Mouse (Mus musculus) forebrain, embryonic 10.5 days (tissue): ENCODE data around the gene Rcbtb2. TPM values are rescaled to one million over a fixed set of nuclear protein-coding genes. Genes with fewer than 3 reads are reported as not detected.
"Not testable (repeated sequence)": the region's sequence is repeated elsewhere in the genome, so short reads cannot be mapped to it uniquely, and the experiment has no call there.

ENCODE experiments used
- DNase-seq: peaks from one replicate; pipeline ENCODE4 v3.0.0-alpha.2; 2017; ENCODE audit warnings: low spot score; ENCODE audit errors: extremely low spot score
- H3K27ac ChIP-seq: fragments of 300-500 bp; sonication (generic); 2 replicates; pipeline ENCODE4 v1.5.1; 2016; ENCODE audit warnings: mild to moderate bottlenecking
- H3K27me3 ChIP-seq: fragments of 300-500 bp; sonication (generic); 2 replicates; pipeline ENCODE4 v1.6.1; 2016; ENCODE audit warnings: mild to moderate bottlenecking; ENCODE audit not compliant: poor library complexity, severe bottlenecking
- H3K36me3 ChIP-seq: fragments of 300-500 bp; sonication (generic); replicated peaks from 2 replicates; pipeline ENCODE4 v1.6.1; 2016; ENCODE audit warnings: mild to moderate bottlenecking, moderate library complexity
- H3K4me1 ChIP-seq: fragments of 300-500 bp; sonication (generic); 2 replicates; pipeline ENCODE4 v1.6.1; 2016
- H3K4me3 ChIP-seq: fragments of 300-500 bp; sonication (generic); 2 replicates; pipeline ENCODE4 v1.5.1; 2016; ENCODE audit warnings: mild to moderate bottlenecking, moderate library complexity
- H3K9me3 ChIP-seq: fragments of 300-500 bp; sonication (generic); 2 replicates; pipeline ENCODE4 v1.6.1; 2016; ENCODE audit warnings: mild to moderate bottlenecking, moderate library complexity
- WGBS: fragments of 180-500 bp; shearing (Covaris S2); methylation state at CpG from one replicate; pipeline ENCODE4 v1.1.7; 2016; 5-methylcytosine and 5-hydroxymethylcytosine counted together
- polyA plus RNA-seq: library from polyadenylated mRNA; unstranded; fragments of >200 nt; fragmentation: Nextera tagmentation; extraction: Ambion mirVana; gene quantifications from 2 replicates; pipeline ENCODE4 v1.2.1, GENCODE M21; 2016

The Rcbtb2 gene
- polyA plus RNA-seq, result 165 and 168 TPM in 2 replicates

DNA sequence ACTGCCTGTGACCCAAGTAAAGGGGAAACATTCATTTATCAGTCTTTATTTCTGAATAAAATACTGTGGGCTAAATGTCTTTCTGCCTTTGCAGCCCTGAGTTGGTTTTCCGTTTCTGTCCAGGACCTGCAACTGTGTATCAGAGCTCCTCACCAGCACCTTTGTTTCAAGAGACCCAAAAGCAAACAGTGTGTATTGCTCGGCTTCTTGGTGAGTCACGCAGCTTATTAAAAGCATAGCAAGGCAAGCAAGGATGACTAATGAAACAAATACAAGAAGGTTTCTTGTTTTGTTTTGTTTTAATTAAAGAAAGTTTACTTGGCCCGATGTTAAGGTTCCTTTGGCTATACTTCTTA, at the start of gene Rcbtb2:
Gene Rcbtb2, plus strand, starts transcription at position 115 of the 356 bp plus-strand sequence.
- DNase-seq, result peak; percentile 10
- WGBS, result 73% methylated on average over 4 of the region's 4 CpGs
- no peak within 1 kb of the TSS for H3K27ac ChIP-seq

GRCm38 (mm10) chr14:73083563-73083962, 39.3 kb upstream of the Rcbtb2 start:
- H3K27me3 ChIP-seq, result no peaks in the 10 kb centered on the region
- no peak overlapping the region for H3K4me3 ChIP-seq
- no peak overlapping the region for H3K27ac ChIP-seq
- H3K4me1 ChIP-seq, result no peaks in the 10 kb centered on the region
- WGBS, result 89% methylated on average over 2 of the region's 2 CpGs
- H3K9me3 ChIP-seq, result no peaks in the 10 kb centered on the region
- no peaks in the 10 kb centered on the region for H3K36me3 ChIP-seq
- DNase-seq, result no peak

More for the DNA sequence above, at the start of gene Rcbtb2:
- no peaks in the 10 kb centered on the region for H3K9me3 ChIP-seq
- no peaks in the 10 kb centered on the region for H3K36me3 ChIP-seq
- no peak within 1 kb of the TSS for H3K4me3 ChIP-seq
- H3K4me1 ChIP-seq, result peaks cover 32% of the 10 kb centered on the region
- no peaks in the 10 kb centered on the region for H3K27me3 ChIP-seq

DNA sequence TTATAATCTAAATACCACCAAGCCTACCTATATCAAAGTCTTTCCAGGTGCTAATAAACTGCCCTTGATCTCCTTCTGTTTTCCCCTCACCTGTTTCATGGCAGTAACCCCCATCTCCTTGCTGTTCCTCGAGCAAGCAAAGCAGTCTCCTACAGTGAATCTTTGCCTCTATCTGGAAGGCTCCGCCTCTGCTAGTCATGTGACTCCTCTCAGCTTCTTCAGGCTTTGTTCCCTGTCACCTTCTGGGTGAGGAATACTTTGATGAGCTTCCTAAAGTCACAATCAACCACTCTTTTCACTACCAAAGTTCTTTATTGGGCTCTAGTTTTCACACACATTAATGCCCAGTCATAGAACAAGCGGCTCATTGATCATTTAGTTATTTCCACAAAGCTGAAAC, 36.4 kb upstream of the Rcbtb2 start:
- 65% methylated on average over 3 of the region's 3 CpGs for WGBS
- no peak for DNase-seq
- no peak overlapping the region for H3K4me3 ChIP-seq
- H3K27me3 ChIP-seq, result no peaks in the 10 kb centered on the region
- H3K36me3 ChIP-seq, result no peaks in the 10 kb centered on the region
- no peaks in the 10 kb centered on the region for H3K9me3 ChIP-seq
- H3K4me1 ChIP-seq, result no peaks in the 10 kb centered on the region
- no peak overlapping the region for H3K27ac ChIP-seq

GRCm38 (mm10) chr14:73087247-73087646, 35.6 kb upstream of the Rcbtb2 start:
- no peaks in the 10 kb centered on the region for H3K36me3 ChIP-seq
- no peak for DNase-seq
- no peaks in the 10 kb centered on the region for H3K4me1 ChIP-seq
- no peaks in the 10 kb centered on the region for H3K27me3 ChIP-seq
- H3K27ac ChIP-seq, result no peak overlapping the region
- WGBS, result 81% methylated on average over 5 of the region's 5 CpGs
- no peak overlapping the region for H3K4me3 ChIP-seq
- H3K9me3 ChIP-seq, result no peaks in the 10 kb centered on the region

GRCm38 (mm10) chr14:73087746-73088145, 35.1 kb upstream of the Rcbtb2 start:
- WGBS, result 90% methylated on average over 5 of the region's 5 CpGs

DNA sequence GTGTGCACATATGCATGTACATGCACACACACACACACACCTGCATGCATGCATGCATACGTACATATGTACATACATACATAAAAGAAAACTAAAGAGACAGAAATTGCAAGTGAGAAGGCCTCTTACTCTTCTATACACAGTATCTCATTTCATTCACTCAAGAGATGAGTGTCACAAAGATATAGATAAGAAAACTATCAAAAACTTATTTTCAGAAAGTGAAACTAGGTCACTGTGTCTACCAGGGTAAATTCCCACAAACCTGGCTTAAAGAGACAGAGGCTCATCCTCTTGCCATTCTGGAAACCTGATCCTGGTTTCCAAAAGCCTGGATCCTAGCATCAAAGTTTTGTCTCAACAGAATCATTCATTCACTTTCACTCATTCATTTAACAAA, 34.6 kb upstream of the Rcbtb2 start:
- DNase-seq, result no peak
- Histone ChIP-seq H3K4me3 (no peak overlapping the region), H3K9me3 (no peaks in the 10 kb centered on the region), H3K27ac (no peak overlapping the region), H3K27me3 (no peaks in the 10 kb centered on the region), H3K4me1 (no peaks in the 10 kb centered on the region), H3K36me3 (no peaks in the 10 kb centered on the region)
- WGBS, result 95% methylated on average over 1 of the region's 1 CpGs

More at GRCm38 (mm10) chr14:73087746-73088145, 35.1 kb upstream of the Rcbtb2 start:
- H3K27me3 ChIP-seq, result no peaks in the 10 kb centered on the region
- H3K36me3 ChIP-seq, result no peaks in the 10 kb centered on the region
- no peak overlapping the region for H3K4me3 ChIP-seq
- no peak overlapping the region for H3K27ac ChIP-seq
- no peaks in the 10 kb centered on the region for H3K9me3 ChIP-seq
- no peaks in the 10 kb centered on the region for H3K4me1 ChIP-seq
- DNase-seq, result no peak

GRCm38 (mm10) chr14:73092871-73093270, 30.0 kb upstream of the Rcbtb2 start:
- no peak overlapping the region for H3K27ac ChIP-seq
- DNase-seq, result no peak
- no peak overlapping the region for H3K4me3 ChIP-seq
- no peaks in the 10 kb centered on the region for H3K9me3 ChIP-seq
- WGBS, result 89% methylated on average over 3 of the region's 3 CpGs
- no peaks in the 10 kb centered on the region for H3K4me1 ChIP-seq
- no peaks in the 10 kb centered on the region for H3K36me3 ChIP-seq
- H3K27me3 ChIP-seq, result peaks cover 2% of the 10 kb centered on the region; the same call in 1 of the 2 replicates

DNA sequence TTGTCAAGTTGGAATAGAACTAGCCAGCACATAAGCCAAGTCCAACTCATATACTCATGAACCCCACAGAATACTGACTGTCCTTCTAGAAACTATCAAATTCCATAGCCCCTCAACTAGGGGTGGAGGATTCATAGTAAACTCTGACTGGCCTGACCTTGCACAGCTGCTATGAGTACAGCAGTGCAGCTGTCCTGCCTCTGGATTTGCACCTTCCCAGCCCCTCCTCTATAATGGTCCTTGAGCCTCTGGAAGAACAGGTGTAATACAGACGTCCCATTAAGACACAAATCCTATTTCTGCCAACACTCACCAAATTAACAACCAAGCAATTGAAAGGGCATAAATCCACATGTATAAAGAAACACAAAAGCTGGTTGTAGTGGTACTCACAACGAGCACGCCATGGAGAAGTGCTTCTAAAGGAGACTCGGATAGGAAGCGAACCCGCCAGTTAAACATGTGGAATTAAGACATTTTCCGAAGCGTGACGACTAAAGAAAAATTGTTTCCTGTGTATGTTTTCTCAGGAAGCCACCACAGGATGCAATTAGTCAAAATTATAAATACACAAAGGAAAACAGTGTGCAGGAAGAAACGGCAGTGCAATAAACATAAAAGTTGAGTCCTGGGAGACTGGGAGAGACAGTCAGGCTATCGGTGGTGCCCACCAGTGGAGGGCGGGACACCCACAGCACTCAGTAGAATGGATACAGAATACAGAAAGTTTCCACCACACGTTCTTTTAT, 27.9 kb upstream of the Rcbtb2 start:
- Histone ChIP-seq H3K27ac (no peak overlapping the region), H3K9me3 (no peaks in the 10 kb centered on the region), H3K4me3 (no peak overlapping the region), H3K27me3 (peaks cover 6% of the 10 kb centered on the region; the same call in 1 of the 2 replicates), H3K4me1 (no peaks in the 10 kb centered on the region), H3K36me3 (no peaks in the 10 kb centered on the region)
- no peak for DNase-seq
- WGBS, result 82% methylated on average over 13 of the region's 13 CpGs

- Histone ChIP-seq H3K27ac (no peak overlapping the region), H3K36me3 (no peaks in the 10 kb centered on the region), H3K4me1 (no peaks in the 10 kb centered on the region), H3K27me3 (peaks cover 6% of the 10 kb centered on the region; the same call in 1 of the 2 replicates), H3K9me3 (no peaks in the 10 kb centered on the region), H3K4me3 (no peak overlapping the region)
- peak; percentile 53 for DNase-seq
- 48% methylated on average over 10 of the region's 10 CpGs for WGBS
These were observed 24.0 kb upstream of the Rcbtb2 start for GRCm38 (mm10) chr14:73098677-73099387.

GRCm38 (mm10) chr14:73102270-73102865, 20.5 kb upstream of the Rcbtb2 start:
- Histone ChIP-seq H3K36me3 (no peaks in the 10 kb centered on the region), H3K9me3 (no peaks in the 10 kb centered on the region), H3K4me3 (no peak overlapping the region), H3K27ac (no peak overlapping the region), H3K27me3 (peaks cover 6% of the 10 kb centered on the region; the same call in 1 of the 2 replicates), H3K4me1 (peaks cover 17% of the 10 kb centered on the region)
- DNase-seq, result no peak
- WGBS, result 68% methylated on average over 12 of the region's 12 CpGs

DNA sequence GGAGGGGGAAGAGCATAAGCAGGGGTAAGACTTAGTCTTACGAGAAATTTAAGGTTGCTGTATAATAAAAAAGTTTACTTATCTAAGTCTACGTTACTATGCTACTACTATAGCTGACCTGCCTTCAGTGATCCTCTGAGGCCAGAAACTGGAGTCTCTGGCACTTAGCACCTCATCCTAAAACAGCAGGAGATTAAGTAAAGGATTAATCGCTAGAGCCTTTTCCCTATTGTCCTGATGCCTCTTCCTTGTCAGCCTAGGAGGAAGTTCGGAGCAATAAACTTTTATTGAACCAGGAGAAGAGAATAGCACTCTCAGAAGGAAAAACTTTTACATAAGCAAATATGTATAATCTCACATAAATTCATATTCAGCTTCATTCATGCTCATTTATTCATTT, 19.9 kb upstream of the Rcbtb2 start:
- H3K27ac ChIP-seq, H3K4me3 ChIP-seq, DNase-seq, H3K9me3 ChIP-seq, H3K36me3 ChIP-seq, H3K27me3 ChIP-seq: not testable (repeated sequence)
- peaks cover 20% of the 10 kb centered on the region for H3K4me1 ChIP-seq
- 28% methylated on average over 4 of the region's 4 CpGs for WGBS

DNA sequence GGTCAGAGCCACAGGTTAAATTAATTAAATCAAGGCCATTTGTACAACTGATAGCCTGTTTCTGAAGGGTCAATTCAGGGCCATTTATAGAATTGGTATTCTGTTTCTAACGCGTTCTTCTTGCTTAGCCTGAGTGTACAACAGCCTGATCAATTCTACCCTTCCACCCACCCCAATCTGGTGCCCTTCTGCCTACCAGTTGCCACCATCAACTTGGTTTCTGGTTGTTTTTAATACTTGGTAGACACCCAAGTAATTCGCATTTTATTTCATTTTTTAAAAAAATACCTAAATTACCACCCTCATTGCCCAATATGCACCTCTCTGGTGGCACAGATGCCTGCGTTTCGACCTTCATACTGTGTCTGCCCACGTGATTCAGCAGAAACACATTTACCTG, 17.9 kb upstream of the Rcbtb2 start:
- no peak for DNase-seq
- WGBS, result 88% methylated on average over 6 of the region's 6 CpGs

More for the DNA sequence above, 17.9 kb upstream of the Rcbtb2 start:
- H3K27ac ChIP-seq, result no peak overlapping the region
- no peak overlapping the region for H3K4me3 ChIP-seq
- H3K27me3 ChIP-seq, result no peaks in the 10 kb centered on the region
- H3K36me3 ChIP-seq, result no peaks in the 10 kb centered on the region
- H3K9me3 ChIP-seq, result no peaks in the 10 kb centered on the region
- H3K4me1 ChIP-seq, result peaks cover 20% of the 10 kb centered on the region
